In the genomic region with DNA sequence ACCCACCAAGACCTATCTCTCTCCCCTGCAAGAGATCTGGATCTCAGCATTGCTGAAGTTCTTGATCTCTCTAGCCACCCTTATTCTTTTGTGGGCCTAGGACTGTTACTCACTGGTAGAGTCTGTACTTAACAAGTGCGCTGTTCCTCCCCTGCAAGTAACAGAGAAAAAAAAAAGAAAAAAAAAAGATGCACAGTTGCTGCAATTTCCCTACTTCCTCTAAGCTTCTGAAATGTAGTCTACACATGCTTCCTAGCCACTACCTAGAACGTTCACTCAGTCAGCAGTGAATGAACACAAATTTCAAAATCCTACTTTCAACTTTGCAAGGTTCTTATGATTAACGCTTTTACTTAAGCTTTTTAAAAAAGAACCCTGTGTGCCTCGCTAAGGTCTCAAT, we compare ENCODE assay signal across 16 mouse cellular contexts.
"Had no signal": no experiment of that assay in that cellular context is flagged by ENCODE, and none has a peak within 500 bp of the region (broad histone marks: within the 10 kb centered on the region; RNA-seq: fewer than 3 reads in every experiment).

No protein-coding gene starts in this region.

- H3K36me3 ChIP-seq: lung, embryonic 15.5 days; midbrain, embryonic 12.5 days; neural tube, embryonic 12.5 days; stomach, embryonic 15.5 days had no signal

- H3K4me2 ChIP-seq: lung, embryonic 15.5 days; midbrain, embryonic 12.5 days; neural tube, embryonic 12.5 days; stomach, embryonic 15.5 days had no signal

- H3K4me1 ChIP-seq: stomach, embryonic 15.5 days had no signal

- H3K9me3 ChIP-seq: lung, embryonic 15.5 days; megakaryocyte, embryonic 14.5 days; midbrain, embryonic 12.5 days; neural tube, embryonic 12.5 days; stomach, embryonic 15.5 days had no signal

- H3K9ac ChIP-seq: liver, postnatal 0 days; lung, embryonic 15.5 days; midbrain, embryonic 12.5 days; neural tube, embryonic 12.5 days; stomach, embryonic 15.5 days had no signal

- DNase-seq: liver, postnatal 0 days; lung, adult 2 months; lung, postnatal 14 days; lung, postnatal 36 days; right cerebral cortex, postnatal 14 days; thymus, adult 2 months; thymus, postnatal 25 days; thymus, postnatal 4 days had no signal

- H3K27ac ChIP-seq: lung, embryonic 15.5 days; macrophage; neural tube, embryonic 12.5 days; stomach, embryonic 15.5 days; stomach, postnatal 0 days had no signal

- H3K27me3 ChIP-seq: lung, embryonic 15.5 days; megakaryocyte, embryonic 14.5 days; midbrain, embryonic 12.5 days; neural tube, embryonic 12.5 days; stomach, embryonic 15.5 days had no signal

- H3K4me3 ChIP-seq: lung, embryonic 15.5 days; megakaryocyte, embryonic 14.5 days; midbrain, embryonic 12.5 days; neural tube, embryonic 12.5 days; stomach, embryonic 15.5 days had no signal

- ATAC-seq: liver, postnatal 0 days; lung, postnatal 0 days had no signal
